Mouse (Mus musculus) urinary bladder, postnatal 4 days (tissue): ENCODE measurements around the gene Tmem181a.
"Not testable (repeated sequence)": the region's sequence is repeated elsewhere in the genome, so short reads cannot be mapped to it uniquely, and the experiment has no call there.

Experiments
- DNase-seq, 2 experiments: peaks; one replicate each; pipeline ENCODE4 v3.0.0; 2021 to 2022; ENCODE audit warnings: low spot score in 2 of 2

The Tmem181a gene

DNA sequence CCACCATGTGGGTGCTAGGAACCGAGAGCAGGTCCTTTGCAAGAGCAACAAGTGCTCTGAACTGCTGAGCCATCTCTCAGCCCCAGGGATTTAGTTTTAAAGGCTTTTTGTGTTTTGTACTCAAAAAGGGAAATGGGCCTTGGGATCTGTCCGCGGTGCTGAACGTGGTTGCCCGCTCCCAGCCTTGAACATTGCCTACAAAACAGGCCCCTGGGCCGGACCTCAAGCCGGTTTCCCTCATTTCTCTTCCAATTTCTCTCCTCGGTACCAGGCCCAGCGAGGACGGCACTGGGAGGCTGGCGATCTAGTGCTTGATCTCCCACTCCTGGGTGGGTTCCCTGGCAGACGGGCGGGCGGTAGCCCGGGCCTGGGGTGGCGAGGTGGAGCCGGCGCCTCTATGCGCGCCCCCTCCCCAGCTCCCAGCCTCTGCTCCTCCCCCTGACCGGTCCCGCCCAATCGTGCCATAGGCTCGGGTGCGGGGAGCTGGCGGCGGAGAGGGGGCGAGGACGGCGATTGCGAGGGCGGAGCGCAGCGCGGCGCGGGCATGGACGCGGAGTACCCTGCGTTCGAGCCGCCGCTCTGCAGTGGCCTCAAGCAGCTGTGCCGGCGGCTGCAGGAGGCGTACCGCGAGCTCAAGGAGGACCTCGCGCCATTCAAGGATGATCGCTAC, at the start of gene Tmem181a:
Gene Tmem181a (plus strand): TSS at position 461 of the 670 bp plus-strand sequence.
- DNase-seq = not testable (repeated sequence)

DNA sequence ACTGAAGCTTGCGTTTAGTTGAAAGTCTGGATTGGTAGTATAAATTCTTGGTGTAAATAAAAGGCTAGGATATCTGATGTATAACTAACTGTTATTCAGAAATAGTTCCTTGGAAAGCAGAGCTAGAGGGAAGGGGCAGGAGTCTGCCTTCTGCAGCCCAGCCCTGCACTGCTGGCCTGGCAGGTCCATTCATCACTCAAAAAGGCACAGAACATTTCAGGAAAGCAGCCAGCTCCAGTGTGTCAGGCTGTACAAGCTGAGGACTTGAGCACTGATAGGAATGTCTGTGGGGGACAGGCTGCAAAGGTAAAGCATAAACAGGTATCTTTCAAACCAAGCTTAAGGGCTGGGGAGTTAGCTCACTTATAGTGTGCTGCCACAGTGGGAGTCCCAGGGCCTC, 44.9 kb upstream of the Tmem181a start:
- DNase-seq = no peak

DNA sequence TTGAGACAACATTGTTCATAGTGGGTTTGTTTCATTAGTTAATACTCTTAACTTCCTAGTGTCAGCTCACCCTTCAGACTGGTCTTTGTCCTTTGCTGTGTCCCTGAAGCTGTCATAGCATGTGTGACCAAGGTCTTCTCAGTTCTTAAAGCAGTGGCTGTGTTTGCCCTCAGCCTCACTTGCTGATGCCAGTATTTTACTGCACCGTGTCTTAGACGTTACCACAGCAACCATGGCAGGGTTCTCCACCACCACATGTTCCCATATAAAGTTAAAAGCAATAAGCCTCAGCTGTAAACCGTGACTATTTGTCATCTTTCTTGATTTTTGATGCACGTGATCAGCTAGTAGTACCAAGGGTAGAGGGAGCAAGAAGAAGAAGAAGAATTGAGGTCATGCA, 41.0 kb upstream of the Tmem181a start:
- no peak for DNase-seq

DNA sequence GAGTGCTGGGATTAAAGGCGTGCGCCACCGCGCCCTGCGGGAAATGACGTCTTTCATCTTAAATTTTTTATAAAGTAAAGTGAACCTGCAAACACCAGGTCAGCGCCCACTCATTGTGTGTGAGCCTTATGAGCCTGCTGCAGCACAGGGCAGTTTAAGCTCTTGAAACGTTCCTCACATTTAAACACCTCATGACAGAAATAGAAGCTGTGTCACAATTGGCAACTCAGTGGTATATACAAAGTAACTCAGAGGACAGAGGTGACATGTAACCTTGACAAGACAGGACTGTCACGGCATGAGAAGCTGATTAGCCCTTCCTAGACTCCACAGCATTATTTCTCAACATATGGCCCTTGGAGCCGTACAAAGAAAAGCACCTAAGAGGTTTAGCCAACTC, 40.1 kb upstream of the Tmem181a start:
- DNase-seq = no peak

DNA sequence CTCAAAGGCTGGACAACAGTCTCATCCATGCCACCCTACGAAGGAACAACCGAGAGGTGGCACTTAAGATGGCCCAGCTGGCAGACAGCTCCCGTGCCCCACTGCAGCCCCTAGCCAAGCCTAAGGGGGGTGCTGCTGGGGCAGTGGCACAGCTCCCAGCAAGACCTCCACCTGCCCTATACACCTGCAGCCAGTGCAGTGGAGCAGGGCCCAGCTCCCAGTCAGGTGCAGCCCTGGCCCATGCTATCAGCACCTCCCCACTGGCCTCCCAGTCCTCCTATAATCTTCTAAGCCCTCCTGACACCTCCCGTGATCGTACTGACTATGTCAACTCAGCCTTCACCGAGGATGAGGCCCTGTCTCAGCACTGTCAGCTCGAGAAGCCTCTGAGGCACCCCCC, 24.0 kb upstream of the Tmem181a start:
- DNase-seq = not testable (repeated sequence)

DNA sequence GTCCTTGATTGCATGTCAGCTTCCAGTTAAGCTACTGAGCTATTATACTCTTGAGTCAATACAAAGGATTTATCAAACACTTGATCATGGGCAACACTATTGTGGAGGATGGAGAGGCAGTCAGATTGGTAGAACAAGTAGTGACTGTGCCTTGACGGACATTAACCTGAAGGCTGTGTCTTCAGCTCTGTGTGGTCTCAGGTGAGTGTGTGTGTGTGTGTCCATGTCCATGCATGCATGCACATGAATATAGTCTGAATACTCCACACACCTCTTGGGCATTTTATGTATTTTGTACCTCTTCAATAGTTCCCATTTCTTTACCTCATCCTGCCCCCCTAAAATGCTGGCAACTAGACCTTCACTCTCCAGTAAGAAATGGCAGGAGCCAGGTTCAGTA, 5.4 kb upstream of the Tmem181a start:
- not testable (repeated sequence) for DNase-seq

DNA sequence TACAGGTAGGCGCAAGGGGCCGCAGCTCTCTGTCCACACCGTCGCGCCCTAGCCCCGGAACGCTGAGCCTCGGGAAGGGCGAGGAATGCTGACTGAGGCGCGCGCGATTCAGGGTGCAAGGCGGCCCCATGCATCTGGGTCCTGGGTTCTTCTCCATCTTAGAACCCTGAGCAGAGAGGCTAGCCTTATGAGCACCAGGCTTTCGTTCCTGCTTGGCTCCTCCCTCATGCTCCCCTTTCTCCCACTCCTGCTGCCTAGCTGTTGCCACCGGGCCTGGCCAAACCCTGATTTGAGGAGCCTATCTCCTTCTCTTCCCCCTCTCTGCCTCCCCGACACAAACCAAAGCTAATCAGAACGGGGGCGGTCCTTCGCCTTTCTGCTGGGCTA, 403 bp downstream of the Tmem181a start:
- DNase-seq = not testable (repeated sequence)

DNA sequence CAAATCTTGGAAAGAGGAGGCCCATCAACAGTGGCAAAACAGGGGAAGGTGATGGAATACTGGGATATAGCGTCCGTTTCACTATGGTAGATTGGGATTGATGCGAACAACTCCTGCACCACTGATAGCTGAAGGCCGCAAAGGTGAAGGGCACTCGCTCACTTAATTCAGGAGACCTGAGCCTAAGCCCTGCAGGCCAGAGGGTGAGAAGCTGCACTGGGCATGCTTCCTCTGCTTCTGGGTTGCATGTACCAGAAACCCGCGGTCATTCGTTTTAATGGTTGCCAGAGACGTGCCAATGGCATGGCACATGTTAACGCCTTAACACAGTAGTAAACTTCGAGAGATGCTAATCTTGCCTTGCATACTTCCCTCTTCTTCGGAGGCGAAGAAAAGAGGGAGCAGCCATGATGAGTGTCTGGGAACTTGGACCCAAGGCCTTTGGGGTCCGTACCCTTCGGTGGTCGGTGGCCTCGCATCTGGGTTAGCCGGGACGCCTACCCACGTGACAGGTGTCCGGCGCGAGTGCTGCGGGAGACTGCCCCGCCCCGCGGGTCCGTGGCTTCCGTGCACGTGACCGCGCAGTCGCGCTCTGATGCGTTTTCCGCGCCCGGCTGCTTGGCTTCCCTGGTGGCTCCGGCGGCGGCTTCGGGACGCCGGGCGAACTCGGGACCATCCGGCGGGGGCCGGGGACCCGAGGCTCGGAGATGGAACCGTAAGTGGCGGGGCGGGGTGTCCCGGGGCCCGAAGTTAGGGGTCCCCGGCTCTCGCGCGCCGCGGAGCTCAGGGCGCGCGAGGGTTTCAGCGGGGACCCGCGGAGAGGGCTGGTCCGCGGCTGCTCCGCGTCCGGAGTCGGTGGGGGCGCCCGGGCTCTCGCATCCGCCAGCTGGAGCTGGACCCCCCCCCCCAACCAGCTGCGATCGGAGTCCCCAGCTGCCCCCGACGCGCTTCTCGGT, 13.5 kb downstream of the Tmem181a start:
- peak in 1 of 2 experiments; percentile 27 for DNase-seq

DNA sequence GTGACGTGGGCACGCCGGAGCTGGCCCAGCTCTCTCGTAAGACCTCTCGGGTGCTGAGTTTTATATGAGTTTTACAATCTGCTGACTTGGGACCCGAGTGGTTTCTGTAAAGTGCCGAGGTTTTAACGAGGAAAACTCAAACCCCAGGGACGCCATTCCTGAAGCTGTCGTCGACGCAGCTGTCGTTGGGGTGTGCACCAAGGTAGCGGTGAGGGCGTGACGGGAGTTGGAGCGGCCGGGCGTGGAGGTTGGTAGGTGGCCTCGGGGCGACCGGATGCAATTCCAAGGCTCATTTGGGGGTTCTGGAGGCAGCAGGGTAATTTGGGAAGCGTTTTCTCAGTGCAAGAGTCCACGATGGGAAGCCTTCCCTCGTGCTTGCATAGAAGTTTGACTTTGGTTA, 14.2 kb downstream of the Tmem181a start:
- not testable (repeated sequence) for DNase-seq

DNA sequence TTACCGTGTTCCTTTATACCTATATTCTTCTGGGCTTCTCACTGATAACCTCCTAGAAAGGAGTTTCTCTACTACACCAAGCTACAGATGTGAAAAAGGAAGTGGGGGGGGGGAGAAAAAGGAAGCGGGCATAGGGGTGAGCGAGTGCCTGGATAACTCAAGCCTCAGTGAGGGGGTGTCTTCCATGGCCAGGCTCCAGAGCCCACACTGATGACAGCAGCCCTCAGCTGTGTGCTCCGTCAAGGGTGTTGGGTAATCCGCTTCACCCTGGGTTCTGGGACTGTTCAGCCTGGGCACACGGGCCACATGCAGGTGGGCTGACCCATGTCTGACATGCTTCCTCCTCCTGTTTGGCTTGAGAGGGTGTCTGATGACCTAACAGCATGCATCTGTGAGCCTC, 15.3 kb downstream of the Tmem181a start:
- not testable (repeated sequence) for DNase-seq

DNA sequence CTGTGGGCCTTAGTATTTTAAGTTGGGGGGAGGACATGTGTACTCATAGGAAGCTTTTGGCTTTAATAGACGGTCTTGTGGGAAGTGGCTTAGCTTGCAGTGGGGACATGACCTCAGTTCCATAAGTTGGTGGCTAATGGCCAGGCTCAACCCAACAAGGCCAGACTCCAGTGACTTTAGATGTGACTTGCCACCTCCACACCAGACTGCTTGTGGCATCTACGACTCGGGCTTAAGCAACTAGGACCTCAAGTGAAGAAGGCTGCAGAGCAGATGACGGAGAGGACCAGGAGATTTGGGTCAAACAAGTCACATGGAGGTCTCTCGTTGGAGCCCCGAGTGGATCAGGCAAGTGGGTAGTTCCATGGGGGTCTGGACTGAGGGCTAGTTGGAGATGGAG, 18.0 kb downstream of the Tmem181a start:
- DNase-seq = peak in 1 of 2 experiments; percentile 59

DNA sequence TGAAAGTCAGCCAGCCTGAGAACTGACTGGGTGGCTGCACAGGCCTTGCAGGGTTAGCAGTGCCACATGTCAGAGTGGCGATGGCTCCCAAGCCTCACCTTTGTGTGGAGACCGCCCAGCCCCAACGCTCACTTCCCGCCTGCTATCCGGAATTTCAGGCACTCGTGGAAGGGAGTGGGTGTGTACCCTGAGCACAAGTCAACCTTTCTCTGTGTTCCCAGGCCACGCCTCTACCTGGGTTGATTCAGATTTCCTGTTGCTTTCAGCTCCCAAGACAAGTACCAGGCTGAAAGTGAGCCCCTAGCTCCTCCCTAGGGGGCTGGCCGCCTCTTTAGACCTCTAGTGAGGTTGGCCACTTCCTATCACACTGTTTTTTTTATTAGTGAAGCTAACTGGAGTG, 22.5 kb downstream of the Tmem181a start:
- DNase-seq = peak in 1 of 2 experiments; percentile 61

DNA sequence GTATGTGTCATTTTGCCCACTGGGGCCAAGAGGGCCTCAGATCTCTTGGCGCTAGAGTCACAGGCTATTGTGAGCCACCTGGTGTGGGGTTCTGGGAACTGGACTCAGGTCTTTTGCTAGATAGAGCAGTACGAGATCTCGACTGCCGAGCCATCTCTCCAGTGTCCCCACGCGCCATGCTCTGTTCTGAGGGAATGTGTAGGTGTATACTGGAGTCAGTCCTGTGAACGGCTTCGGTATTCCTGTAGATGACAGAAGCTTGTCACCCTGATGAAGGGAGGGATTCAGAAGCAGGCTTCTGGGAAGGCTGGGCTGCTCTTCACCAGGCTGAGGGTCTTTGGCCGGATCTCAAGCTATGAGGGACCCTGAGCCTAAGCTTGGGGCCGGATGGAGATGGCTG, 23.1 kb downstream of the Tmem181a start:
- DNase-seq = not testable (repeated sequence)

DNA sequence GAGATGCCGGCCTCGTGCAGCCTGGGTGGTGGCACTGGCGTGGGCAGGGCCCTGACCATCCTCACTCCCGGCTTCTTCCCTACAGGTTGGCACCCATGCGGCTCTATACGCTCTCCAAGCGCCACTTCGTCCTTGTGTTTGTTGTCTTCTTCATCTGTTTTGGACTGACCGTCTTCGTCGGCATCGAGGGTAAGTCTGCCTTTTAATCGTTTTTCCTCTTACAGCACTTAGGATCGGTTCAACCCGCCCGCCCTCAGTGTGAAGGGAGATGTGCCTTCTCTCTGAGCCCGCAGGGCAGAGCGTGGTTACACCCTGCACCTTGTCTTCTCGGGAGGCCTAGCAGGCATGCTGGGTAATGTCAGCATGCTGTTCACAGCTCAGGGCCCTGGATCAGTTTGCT, 23.9 kb downstream of the Tmem181a start:
- not testable (repeated sequence) for DNase-seq

DNA sequence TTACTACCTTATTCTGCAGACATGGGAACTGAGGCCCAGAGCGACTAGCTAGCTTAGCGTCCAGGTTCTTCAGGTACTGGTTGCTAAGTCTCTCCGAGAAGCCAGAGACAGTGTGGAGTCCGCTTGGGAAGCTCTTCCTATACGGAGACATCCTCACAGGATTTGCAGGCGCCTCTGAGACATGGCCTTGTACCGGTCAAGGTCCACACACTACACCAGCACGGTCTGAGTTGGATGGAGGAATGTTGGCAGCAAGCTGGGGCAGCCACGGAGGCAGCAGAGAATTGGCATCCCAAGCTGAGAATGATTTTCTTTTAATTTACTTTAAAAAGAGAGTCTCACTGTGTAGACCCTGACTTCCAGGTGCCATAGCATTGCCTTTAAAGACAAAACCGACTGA, 26.5 kb downstream of the Tmem181a start:
- DNase-seq = not testable (repeated sequence)

DNA sequence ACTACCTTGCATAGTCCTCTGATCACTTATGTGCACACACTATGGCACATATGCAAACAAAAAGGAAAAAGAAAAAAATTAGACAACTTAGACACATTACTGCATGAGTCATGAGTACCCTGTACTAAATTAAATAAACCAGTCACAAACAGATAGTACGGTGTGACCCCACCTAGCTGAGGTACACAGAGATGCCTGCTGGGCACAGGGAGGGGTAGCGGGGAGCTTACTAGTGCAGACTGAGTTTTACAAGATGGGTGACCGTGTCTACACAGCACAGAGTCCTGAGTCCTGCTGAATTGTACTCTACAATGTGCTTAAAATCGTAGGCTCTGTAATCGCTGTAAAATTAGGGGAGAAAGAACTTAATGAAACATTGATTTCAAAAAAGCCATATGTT, 29.5 kb downstream of the Tmem181a start:
- DNase-seq = not testable (repeated sequence)

DNA sequence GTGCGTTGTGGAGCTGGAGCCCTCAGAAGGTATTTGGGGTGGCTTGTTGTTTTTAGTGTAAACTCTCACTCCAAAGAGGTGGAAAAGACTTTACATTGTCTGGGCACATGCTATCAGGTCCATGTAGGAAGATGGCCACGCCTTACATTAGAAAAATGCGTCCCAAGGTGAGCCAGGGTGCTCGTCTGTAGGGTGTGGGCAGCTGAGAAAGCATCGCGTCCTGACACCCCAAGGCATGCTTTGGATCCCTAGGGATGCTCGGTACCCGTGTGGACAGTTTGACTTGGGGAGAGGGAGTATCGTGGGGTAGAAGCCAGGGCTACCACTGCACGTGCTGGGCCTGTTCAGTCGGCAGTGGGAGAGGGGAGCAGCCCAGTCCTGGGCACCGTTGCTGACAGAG, 32.4 kb downstream of the Tmem181a start:
- not testable (repeated sequence) for DNase-seq

DNA sequence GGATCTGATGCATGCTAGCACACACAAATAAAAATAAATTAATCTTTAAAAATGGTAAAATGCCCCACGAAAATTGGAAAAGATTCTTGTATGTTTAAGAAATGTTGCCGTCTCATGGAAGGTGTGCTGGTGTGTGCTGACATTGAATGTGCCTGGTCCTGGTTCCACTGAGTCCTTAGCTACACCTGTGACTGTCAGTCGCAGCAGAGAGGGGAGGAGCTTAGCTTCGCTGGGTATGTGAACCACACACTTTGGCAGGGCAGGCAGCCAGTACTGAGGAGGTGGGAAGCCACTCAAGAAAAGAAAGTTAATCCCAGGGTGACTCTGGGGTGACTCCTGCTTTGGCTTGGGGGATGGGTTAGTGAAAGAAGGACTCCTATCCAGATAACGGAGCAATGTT, 37.2 kb downstream of the Tmem181a start:
- not testable (repeated sequence) for DNase-seq

DNA sequence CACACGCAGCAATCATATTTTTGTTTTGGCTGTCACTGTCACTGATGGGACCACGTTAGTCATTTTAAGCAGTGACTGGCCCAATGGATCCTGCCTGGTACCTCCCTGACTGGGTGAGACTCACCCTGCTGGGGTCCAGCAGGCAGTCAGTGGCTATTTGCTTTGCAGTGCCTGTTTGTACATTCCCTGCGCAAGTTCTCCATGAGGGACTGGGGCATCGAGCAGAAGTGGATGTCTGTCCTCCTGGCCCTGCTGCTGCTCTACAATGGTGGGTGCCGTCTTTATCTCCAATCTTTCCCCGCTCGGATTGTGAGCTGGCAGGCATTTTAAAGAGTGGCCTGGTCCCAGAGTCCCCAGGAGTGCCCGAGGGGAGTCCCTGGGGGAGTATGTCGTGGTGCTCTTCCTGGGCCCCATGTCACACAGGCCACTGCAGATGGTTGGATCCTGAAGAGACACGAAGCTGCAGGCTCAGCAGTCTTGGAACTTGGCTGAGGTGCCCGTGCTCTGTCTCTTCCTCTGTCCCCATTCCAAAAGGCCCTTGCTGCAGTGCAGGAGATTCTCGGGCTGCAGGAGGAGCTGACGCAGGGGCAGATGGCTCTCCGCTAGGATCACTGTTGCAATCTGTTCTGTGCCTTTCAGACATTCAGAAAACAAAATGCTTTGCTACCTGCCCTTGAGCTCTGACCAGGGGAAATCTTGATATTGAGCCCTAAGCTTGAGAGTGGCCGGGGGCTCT, 40.6 kb downstream of the Tmem181a start:
- DNase-seq = not testable (repeated sequence)

DNA sequence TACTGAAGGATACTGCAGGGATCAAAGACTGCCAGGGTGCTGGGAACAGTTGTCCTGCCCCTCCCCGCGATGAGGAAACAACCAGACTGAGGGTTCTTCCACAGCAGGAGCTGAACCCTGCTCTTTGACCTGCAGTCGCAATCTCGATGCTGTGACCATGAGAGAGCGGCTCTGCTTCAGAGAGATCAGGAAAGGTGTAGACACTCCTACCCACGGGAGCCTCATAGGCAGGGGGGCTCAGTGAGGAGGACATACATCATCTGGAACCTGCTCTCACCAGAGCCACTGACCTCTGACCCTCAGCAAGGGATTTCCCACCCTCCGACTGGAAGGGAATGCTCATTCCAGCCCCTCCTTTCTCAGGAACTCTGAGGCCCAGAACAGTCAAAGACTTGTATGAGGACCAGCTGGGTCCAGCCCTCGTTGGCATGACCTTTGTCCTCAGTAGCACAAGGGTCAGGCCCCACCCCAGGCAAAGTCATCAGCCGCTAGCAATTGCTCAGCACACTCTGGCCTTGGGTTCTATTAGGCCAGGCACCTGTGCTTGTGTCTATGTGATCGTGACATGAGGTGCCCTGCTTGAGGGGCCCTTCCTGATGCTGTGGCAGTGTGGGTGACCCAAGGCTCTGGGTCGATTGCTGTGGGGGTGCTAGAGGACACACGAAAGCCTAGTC, 43.7 kb downstream of the Tmem181a start:
- DNase-seq = not testable (repeated sequence)

DNA sequence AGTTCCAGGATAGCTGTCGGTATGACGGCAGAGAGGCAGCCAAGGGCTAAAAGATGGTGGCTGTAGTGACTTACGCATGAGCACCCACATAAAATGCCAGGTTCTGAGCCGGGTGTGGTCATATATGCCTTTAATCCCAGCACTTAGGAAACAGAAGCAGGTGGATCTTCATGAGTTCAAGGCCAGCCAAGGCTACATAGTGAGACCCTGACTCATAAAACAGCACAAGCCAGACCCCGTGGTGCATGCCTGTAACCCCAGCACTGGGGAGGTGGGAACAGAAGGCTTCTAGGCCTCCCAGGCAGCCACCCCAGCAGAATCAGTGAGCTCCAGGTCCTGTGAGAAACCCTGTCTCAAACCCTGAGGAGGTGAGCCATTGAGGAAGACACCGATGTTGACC, 48.2 kb downstream of the Tmem181a start:
- not testable (repeated sequence) for DNase-seq
